In genomic region chr14:73373606-73374005, GRCm38 (mm10) we compare ENCODE assay signal across 16 mouse cellular contexts. TPM values are rescaled to one million over a fixed set of nuclear protein-coding genes. Genes with fewer than 3 reads are reported as not detected.
DNase-seq lines count a peak whose midpoint lies in the region; ATAC-seq and TF ChIP-seq lines count a peak whose summit lies in the region.
"Had no signal": no experiment of that assay in that cellular context is flagged by ENCODE, and none has a peak within 500 bp of the region (broad histone marks: within the 10 kb centered on the region; RNA-seq: fewer than 3 reads in every experiment).

No protein-coding gene starts in this region.

- H3K27me3 ChIP-seq in intestine, postnatal 0 days (replicated peaks; ENCODE audit: control insufficient read depth, insufficient read depth, low read length) = no peaks in the 10 kb centered on the region
- H3K27me3 ChIP-seq in stomach, embryonic 16.5 days (ENCODE audit: control insufficient read depth, insufficient read depth, low read length) = no peaks in the 10 kb centered on the region
- no peaks in the 10 kb centered on the region for H3K27me3 ChIP-seq in hindbrain, embryonic 11.5 days (ENCODE audit: control insufficient read depth, insufficient read depth, low read length)
- H3K27me3 ChIP-seq: embryonic facial prominence, embryonic 15.5 days had no signal

- H3K27ac ChIP-seq in layer of hippocampus, adult 2 months = peak overlapping the region; percentile 81; the same call in 1 of the 2 replicates
- peak overlapping the region; percentile 88 for H3K27ac ChIP-seq in intestine, postnatal 0 days (ENCODE audit: low read depth, low read length)
- peak overlapping the region; percentile 10; the same call in 1 of the 2 replicates for H3K27ac ChIP-seq in stomach, embryonic 16.5 days (ENCODE audit: low read length)
- no peak overlapping the region for H3K27ac ChIP-seq in hindbrain, embryonic 11.5 days (ENCODE audit: low read depth, low read length)
- no peak overlapping the region; the same call in 1 of the 2 replicates for H3K27ac ChIP-seq in left cerebral cortex, adult 2 months
- H3K27ac ChIP-seq: embryonic facial prominence, embryonic 15.5 days; macrophage; midbrain, embryonic 10.5 days had no signal

- no peak for ATAC-seq in intestine, postnatal 0 days
- no peak for ATAC-seq in stomach, embryonic 16.5 days (ENCODE audit: insufficient read depth, low FRiP score)
- no peak for ATAC-seq in hindbrain, embryonic 11.5 days (ENCODE audit: low FRiP score)
- ATAC-seq: activated CD4-positive, CD25-positive, alpha-beta regulatory T cell, adult 4 months; forebrain, postnatal 0 days had no signal

- H3K9me3 ChIP-seq in intestine, postnatal 0 days (ENCODE audit: control insufficient read depth) = no peaks in the 10 kb centered on the region
- no peaks in the 10 kb centered on the region for H3K9me3 ChIP-seq in stomach, embryonic 16.5 days (replicated peaks; ENCODE audit: control insufficient read depth, low read length)
- H3K9me3 ChIP-seq in hindbrain, embryonic 11.5 days (ENCODE audit: control insufficient read depth, low read length) = no peaks in the 10 kb centered on the region
- H3K9me3 ChIP-seq: embryonic facial prominence, embryonic 15.5 days; G1E; midbrain, embryonic 10.5 days had no signal

- H3K4me1 ChIP-seq in intestine, postnatal 0 days (replicated peaks; ENCODE audit: control insufficient read depth, insufficient read depth, low read length) = peaks cover 10% of the 10 kb centered on the region; the same call in 1 of the 2 replicates
- H3K4me1 ChIP-seq in stomach, embryonic 16.5 days (ENCODE audit: control insufficient read depth, insufficient read depth, low read length) = peaks cover 45% of the 10 kb centered on the region
- H3K4me1 ChIP-seq in hindbrain, embryonic 11.5 days (replicated peaks; ENCODE audit: control insufficient read depth, insufficient read depth, low read length) = no peaks in the 10 kb centered on the region

- no peak for TF ChIP-seq CTCF in layer of hippocampus, adult 2 months (conservative IDR thresholded peaks at IDR 0.05)
- TF ChIP-seq CTCF in intestine, postnatal 0 days (IDR thresholded peaks at IDR 0.05; ENCODE audit: low read depth) = no peak
- no peak for TF ChIP-seq CTCF in left cerebral cortex, adult 2 months (IDR thresholded peaks at IDR 0.05)

- intact Hi-C loops in heart, postnatal 36 days (cut with DNase I) = loop anchor here (5.0 kb wide), 1 partner anchor 99 kb away; no protein-coding TSS in a partner anchor
- intact Hi-C loops in left cerebral cortex, adult 2 months (cut with DNase I) = no loop called here

- peak; percentile 85 for DNase-seq in heart, adult 11 months
- DNase-seq in heart, postnatal 36 days = no peak
- no peak for DNase-seq in layer of hippocampus, adult 2 months (ENCODE audit: low spot score in 2 of 2)
- no peak for DNase-seq in layer of hippocampus, postnatal 36 days
- DNase-seq in hindbrain, embryonic 11.5 days (ENCODE audit: low spot score) = no peak
- DNase-seq in left cerebral cortex, adult 2 months (ENCODE audit: extremely low spot score in 1 of 2, low spot score in 2 of 2) = no peak
- DNase-seq: forebrain, postnatal 0 days; right cerebral cortex, postnatal 25 days; thymus, postnatal 36 days had no signal

- no peak overlapping the region; the same call in 1 of the 2 replicates for H3K4me3 ChIP-seq in layer of hippocampus, adult 2 months
- H3K4me3 ChIP-seq in intestine, postnatal 0 days (ENCODE audit: low read depth, low read length) = no peak overlapping the region
- no peak overlapping the region for H3K4me3 ChIP-seq in stomach, embryonic 16.5 days (replicated peaks; ENCODE audit: low read length)
- H3K4me3 ChIP-seq in hindbrain, embryonic 11.5 days (ENCODE audit: low read depth, low read length) = no peak overlapping the region
- no peak overlapping the region for H3K4me3 ChIP-seq in left cerebral cortex, adult 2 months
- H3K4me3 ChIP-seq: embryonic facial prominence, embryonic 15.5 days; midbrain, embryonic 10.5 days had no signal

- WGBS in intestine, postnatal 0 days = 44% methylated on average over 8 of the region's 8 CpGs
- 41% methylated on average over 8 of the region's 8 CpGs for WGBS in stomach, embryonic 16.5 days
- WGBS in hindbrain, embryonic 11.5 days = 86% methylated on average over 8 of the region's 8 CpGs

- H3K4me2 ChIP-seq in intestine, postnatal 0 days (replicated peaks; ENCODE audit: low read depth) = peak overlapping the region; percentile 21; the same call in 1 of the 2 replicates
- 0 out of 2 replicates have a peak overlapping the region, but pooled peaks have one; percentile 1 for H3K4me2 ChIP-seq in stomach, embryonic 16.5 days (ENCODE audit: low read depth, low read length)
- no peak overlapping the region for H3K4me2 ChIP-seq in hindbrain, embryonic 11.5 days (replicated peaks; ENCODE audit: low read depth, low read length)
- H3K4me2 ChIP-seq: embryonic facial prominence, embryonic 15.5 days had no signal

- H3K36me3 ChIP-seq in intestine, postnatal 0 days (ENCODE audit: control insufficient read depth, insufficient read depth) = peaks cover 7% of the 10 kb centered on the region
- H3K36me3 ChIP-seq in stomach, embryonic 16.5 days (ENCODE audit: control insufficient read depth, insufficient read depth, low read length) = no peaks in the 10 kb centered on the region
- no peaks in the 10 kb centered on the region for H3K36me3 ChIP-seq in hindbrain, embryonic 11.5 days (ENCODE audit: control insufficient read depth, insufficient read depth, low read length)

- peak overlapping the region; percentile 31; the same call in 1 of the 2 replicates for H3K9ac ChIP-seq in intestine, postnatal 0 days (ENCODE audit: low read depth, low read length)
- no peak overlapping the region for H3K9ac ChIP-seq in stomach, embryonic 16.5 days (ENCODE audit: low read length)
- H3K9ac ChIP-seq in hindbrain, embryonic 11.5 days (ENCODE audit: low read depth, low read length) = no peak overlapping the region
- H3K9ac ChIP-seq: embryonic facial prominence, embryonic 15.5 days; forebrain, postnatal 0 days had no signal

RNA-seq across cellular contexts. Expression of gene Itm2b, which starts 11.5 kb away (rescaled TPM):
- total RNA-seq in heart, postnatal 36 days (2021) = 100 to 1,000 TPM; 753 to 767 TPM
- total RNA-seq in layer of hippocampus, adult 2 months (2021) = 1,000 to 10,000 TPM in 1 of 2 experiments, 100 to 1,000 TPM in 1; 989 to 1,035 TPM
- total RNA-seq in layer of hippocampus, postnatal 36 days (2021) = 1,000 to 10,000 TPM in 1 of 2 experiments, 100 to 1,000 TPM in 1; 984 to 1,028 TPM
- 1,587 and 1,596 TPM in 2 replicates for polyA plus RNA-seq in intestine, postnatal 0 days (2015; fragmentation: Nextera tagmentation; extraction: Ambion mirVana)
- polyA plus RNA-seq in stomach, embryonic 16.5 days (2015; fragmentation: Nextera tagmentation; extraction: Ambion mirVana) = 1,005 and 1,128 TPM in 2 replicates
- polyA plus RNA-seq in hindbrain, embryonic 11.5 days (2014; fragmentation: Nextera tagmentation; extraction: Ambion mirVana) = 379 and 387 TPM in 2 replicates
- total RNA-seq in left cerebral cortex, adult 2 months (2021) = 100 to 1,000 TPM; 721 to 748 TPM

RNA-seq across cellular contexts. Expression of gene Rb1, which starts 48.0 kb away (rescaled TPM):
- 10 to 100 TPM; 20.9 to 22.2 TPM for total RNA-seq in heart, postnatal 36 days (2021)
- 10 to 100 TPM; 32.0 to 40.5 TPM for total RNA-seq in layer of hippocampus, adult 2 months (2021)
- total RNA-seq in layer of hippocampus, postnatal 36 days (2021) = 10 to 100 TPM; 39.2 to 43.2 TPM
- polyA plus RNA-seq in intestine, postnatal 0 days (2015; fragmentation: Nextera tagmentation; extraction: Ambion mirVana) = 14.1 and 15.1 TPM in 2 replicates
- 11.5 and 19.4 TPM in 2 replicates for polyA plus RNA-seq in stomach, embryonic 16.5 days (2015; fragmentation: Nextera tagmentation; extraction: Ambion mirVana)
- 37.8 and 43.0 TPM in 2 replicates for polyA plus RNA-seq in hindbrain, embryonic 11.5 days (2014; fragmentation: Nextera tagmentation; extraction: Ambion mirVana)
- total RNA-seq in left cerebral cortex, adult 2 months (2021) = 10 to 100 TPM; 29.7 to 30.5 TPM

Comparison
In these comparisons a context has a peak if more than half of its experiments do, and no peak if none do; other contexts are left out.
1. H3K27ac ChIP-seq: peak in layer of hippocampus, adult 2 months (single experiment), intestine, postnatal 0 days (single experiment) and stomach, embryonic 16.5 days (single experiment); none in hindbrain, embryonic 11.5 days (single experiment) and left cerebral cortex, adult 2 months (single experiment).